Mouse (Mus musculus): ENCODE measurements around the gene Prss46. TPM values are rescaled to one million over a fixed set of nuclear protein-coding genes. Genes with fewer than 3 reads are reported as not detected.

Prss46 gene
- polyA plus RNA-seq, 1 experiment = not detected

DNA sequence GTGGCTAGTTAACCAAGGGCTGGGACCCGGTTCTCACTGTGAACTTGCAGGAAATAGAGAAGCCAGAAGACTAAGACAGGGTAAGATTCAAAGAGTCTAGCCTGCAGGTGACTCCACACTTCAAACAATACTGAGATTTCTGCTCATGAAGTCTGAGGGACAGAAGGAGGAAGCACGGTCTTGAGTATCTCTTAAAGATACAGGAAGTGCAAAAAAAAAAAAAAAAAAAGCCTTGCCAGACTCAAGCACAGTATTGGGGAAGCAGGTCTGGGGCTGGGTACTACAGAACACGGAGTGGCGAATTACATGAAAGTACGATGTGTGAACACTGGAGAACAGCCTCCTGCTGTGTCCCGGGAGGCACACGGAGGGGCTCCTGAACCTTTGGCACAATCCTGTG is 18.5 kb upstream of the Prss46 start:
- H3K4me3 ChIP-seq (ENCODE audit: insufficient read depth, low read length) = no peak overlapping the region
- H3K4me1 ChIP-seq (ENCODE audit: control insufficient read depth, insufficient read depth, low read length) = no peaks in the 10 kb centered on the region
- no peak for TF ChIP-seq POLR2A (IDR thresholded peaks at IDR 0.05; ENCODE audit: extremely low read depth, insufficient read depth, low read length)
- no peak for TF ChIP-seq CTCF (IDR thresholded peaks at IDR 0.05; ENCODE audit: extremely low read depth, insufficient read depth, low read length)
- no peak overlapping the region for H3K27ac ChIP-seq (ENCODE audit: insufficient read depth, low read length)

DNA sequence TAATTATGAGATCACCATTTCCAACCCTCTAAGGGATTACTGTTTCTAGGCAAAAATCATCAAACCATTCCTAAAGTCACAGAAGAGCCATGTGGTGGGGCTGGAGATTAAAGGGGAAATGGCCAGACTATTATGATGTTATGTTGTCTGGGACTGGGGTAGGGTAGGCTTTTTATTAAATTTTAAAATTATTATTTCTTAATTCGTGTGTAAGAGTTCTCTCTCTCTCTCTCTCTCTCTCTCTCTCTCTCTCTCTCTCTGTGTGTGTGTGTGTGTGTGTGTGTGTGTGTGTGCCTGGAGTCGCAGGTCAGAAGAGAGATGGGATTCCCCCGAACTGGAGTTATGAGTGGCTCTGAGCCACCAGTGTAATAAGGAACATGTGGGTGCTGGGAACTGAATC is 17.9 kb upstream of the Prss46 start, which contains the start of gene Prss43:
Gene Prss43, plus strand, starts transcription at position 301 of the 400 bp plus-strand sequence.
- Histone ChIP-seq H3K4me3 (ENCODE audit: insufficient read depth, low read length) (no peak within 1 kb of the TSS), H3K27ac (ENCODE audit: insufficient read depth, low read length) (no peak within 1 kb of the TSS), H3K4me1 (ENCODE audit: control insufficient read depth, insufficient read depth, low read length) (no peaks in the 10 kb centered on the region)
- TF ChIP-seq CTCF (IDR thresholded peaks at IDR 0.05; ENCODE audit: extremely low read depth, insufficient read depth, low read length) = no peak
- TF ChIP-seq POLR2A (IDR thresholded peaks at IDR 0.05; ENCODE audit: extremely low read depth, insufficient read depth, low read length) = no peak

DNA sequence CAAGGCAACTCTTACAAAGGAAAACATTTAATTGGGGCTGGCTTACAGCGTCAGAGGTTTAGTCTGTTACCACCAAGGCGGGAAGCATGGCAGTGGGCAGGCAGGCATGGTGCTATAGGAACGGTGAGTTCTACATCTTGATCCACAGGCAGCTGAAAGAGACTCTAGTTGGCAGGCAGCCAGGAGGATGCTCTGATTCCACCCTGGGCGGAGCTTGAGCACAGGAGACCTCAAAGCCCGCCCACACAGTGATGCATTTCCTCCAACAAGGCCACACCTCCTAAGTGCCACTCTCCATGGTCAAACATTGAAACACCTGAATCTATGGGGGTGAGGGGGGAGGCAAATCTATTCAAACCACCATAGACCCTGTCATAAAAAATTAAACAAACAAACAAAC is 11.3 kb upstream of the Prss46 start:
- H3K27ac ChIP-seq (ENCODE audit: insufficient read depth, low read length) = no peak overlapping the region
- H3K4me1 ChIP-seq (ENCODE audit: control insufficient read depth, insufficient read depth, low read length) = no peaks in the 10 kb centered on the region
- TF ChIP-seq CTCF (IDR thresholded peaks at IDR 0.05; ENCODE audit: extremely low read depth, insufficient read depth, low read length) (no peak), POLR2A (IDR thresholded peaks at IDR 0.05; ENCODE audit: extremely low read depth, insufficient read depth, low read length) (no peak)
- no peak overlapping the region for H3K4me3 ChIP-seq (ENCODE audit: insufficient read depth, low read length)

DNA sequence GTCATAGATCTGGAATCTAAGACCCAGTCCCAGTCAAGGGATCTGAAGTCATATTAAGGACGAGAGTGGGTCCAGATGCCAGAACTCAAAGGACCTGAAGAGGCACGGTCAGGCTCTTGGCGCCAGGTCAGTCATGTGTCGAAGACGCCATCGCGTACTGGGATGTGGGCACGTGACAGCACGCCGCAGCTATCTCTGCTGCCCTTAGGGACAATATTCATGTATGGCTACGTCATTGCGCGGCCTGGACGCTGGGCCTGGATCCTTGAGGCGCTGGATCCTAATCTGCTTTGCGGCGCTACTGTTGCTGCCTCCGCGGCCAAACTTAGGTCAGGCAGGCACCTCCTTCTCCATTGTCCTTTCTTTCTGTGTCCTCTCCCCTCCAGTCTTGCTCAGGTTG is 9.9 kb upstream of the Prss46 start, which contains the start of gene Prss45:
Gene Prss45, plus strand, starts transcription at position 178 of the 400 bp plus-strand sequence.
- TF ChIP-seq CTCF (IDR thresholded peaks at IDR 0.05; ENCODE audit: extremely low read depth, insufficient read depth, low read length) (no peak), POLR2A (IDR thresholded peaks at IDR 0.05; ENCODE audit: extremely low read depth, insufficient read depth, low read length) (no peak)
- Histone ChIP-seq H3K4me3 (ENCODE audit: insufficient read depth, low read length) (no peak within 1 kb of the TSS), H3K4me1 (ENCODE audit: control insufficient read depth, insufficient read depth, low read length) (no peaks in the 10 kb centered on the region), H3K27ac (ENCODE audit: insufficient read depth, low read length) (no peak within 1 kb of the TSS)

- Histone ChIP-seq H3K4me1 (ENCODE audit: control insufficient read depth, insufficient read depth, low read length) (no peaks in the 10 kb centered on the region), H3K4me3 (ENCODE audit: insufficient read depth, low read length) (no peak overlapping the region), H3K27ac (ENCODE audit: insufficient read depth, low read length) (no peak overlapping the region)
- TF ChIP-seq POLR2A (IDR thresholded peaks at IDR 0.05; ENCODE audit: extremely low read depth, insufficient read depth, low read length) = no peak
Observed at GRCm38 (mm10) chr9:110834961-110835360, 9.3 kb upstream of the Prss46 start.

DNA sequence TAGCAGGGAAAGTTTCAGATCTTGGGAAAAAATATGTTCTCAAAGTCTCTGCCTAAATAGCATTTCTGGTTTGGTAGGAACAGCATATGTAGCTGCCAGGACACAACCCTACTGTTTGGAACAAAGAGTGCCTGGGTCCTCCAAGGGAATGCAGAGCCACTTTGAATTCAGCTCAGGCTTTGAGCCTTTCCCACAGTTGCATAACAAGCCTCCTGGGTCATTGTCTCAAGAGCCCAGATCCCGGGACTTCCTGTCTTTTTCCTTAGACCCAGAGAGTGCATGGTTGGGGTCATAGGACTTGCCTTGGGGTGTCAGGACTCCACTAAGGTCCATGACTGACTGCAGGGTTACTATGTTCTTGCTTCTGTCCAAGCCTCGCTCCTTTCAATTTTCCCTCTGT is 8.2 kb upstream of the Prss46 start:
- TF ChIP-seq CTCF (IDR thresholded peaks at IDR 0.05; ENCODE audit: extremely low read depth, insufficient read depth, low read length) (no peak), POLR2A (IDR thresholded peaks at IDR 0.05; ENCODE audit: extremely low read depth, insufficient read depth, low read length) (no peak)
- Histone ChIP-seq H3K27ac (ENCODE audit: insufficient read depth, low read length) (peak overlapping the region; percentile 31; the same call in 1 of the 2 replicates), H3K4me1 (ENCODE audit: control insufficient read depth, insufficient read depth, low read length) (no peaks in the 10 kb centered on the region), H3K4me3 (ENCODE audit: insufficient read depth, low read length) (no peak overlapping the region)

DNA sequence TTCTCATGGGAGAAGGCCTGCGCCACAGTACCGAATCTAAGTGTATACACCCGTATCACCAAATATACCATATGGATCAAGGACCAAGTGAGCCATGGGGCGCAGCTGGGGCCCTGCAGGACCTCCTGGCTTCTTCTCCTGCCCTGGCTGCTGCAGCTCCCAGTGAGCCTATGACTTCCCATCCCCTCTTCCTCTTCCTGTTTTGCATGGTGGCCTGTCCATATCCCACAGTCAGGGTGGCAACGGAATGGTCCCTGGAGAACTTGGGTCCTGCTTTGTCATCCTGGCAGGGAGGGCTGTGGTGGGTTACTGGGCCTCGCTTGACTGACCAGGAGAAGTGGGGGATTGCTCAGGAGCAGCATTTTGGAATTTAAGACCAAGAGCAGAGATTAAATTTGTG is 3.4 kb upstream of the Prss46 start:
- no peaks in the 10 kb centered on the region for H3K4me1 ChIP-seq (ENCODE audit: control insufficient read depth, insufficient read depth, low read length)

GRCm38 (mm10) chr9:110841438-110841837 is 2.9 kb upstream of the Prss46 start:
- no peak overlapping the region for H3K27ac ChIP-seq (ENCODE audit: insufficient read depth, low read length)
- TF ChIP-seq CTCF (IDR thresholded peaks at IDR 0.05; ENCODE audit: extremely low read depth, insufficient read depth, low read length) (no peak), POLR2A (IDR thresholded peaks at IDR 0.05; ENCODE audit: extremely low read depth, insufficient read depth, low read length) (no peak)
- no peak overlapping the region for H3K4me3 ChIP-seq (ENCODE audit: insufficient read depth, low read length)
- no peaks in the 10 kb centered on the region for H3K4me1 ChIP-seq (ENCODE audit: control insufficient read depth, insufficient read depth, low read length)

More for the DNA sequence above, 3.4 kb upstream of the Prss46 start:
- no peak overlapping the region for H3K27ac ChIP-seq (ENCODE audit: insufficient read depth, low read length)
- TF ChIP-seq POLR2A (IDR thresholded peaks at IDR 0.05; ENCODE audit: extremely low read depth, insufficient read depth, low read length) (no peak), CTCF (IDR thresholded peaks at IDR 0.05; ENCODE audit: extremely low read depth, insufficient read depth, low read length) (no peak)
- no peak overlapping the region for H3K4me3 ChIP-seq (ENCODE audit: insufficient read depth, low read length)

- no peaks in the 10 kb centered on the region for H3K4me1 ChIP-seq (ENCODE audit: control insufficient read depth, insufficient read depth, low read length)
- H3K4me3 ChIP-seq (ENCODE audit: insufficient read depth, low read length) = no peak overlapping the region
- TF ChIP-seq CTCF (IDR thresholded peaks at IDR 0.05; ENCODE audit: extremely low read depth, insufficient read depth, low read length) = no peak
- TF ChIP-seq POLR2A (IDR thresholded peaks at IDR 0.05; ENCODE audit: extremely low read depth, insufficient read depth, low read length) = no peak
- H3K27ac ChIP-seq (ENCODE audit: insufficient read depth, low read length) = no peak overlapping the region
Observed at GRCm38 (mm10) chr9:110849162-110849561, 4.9 kb downstream of the Prss46 start.

DNA sequence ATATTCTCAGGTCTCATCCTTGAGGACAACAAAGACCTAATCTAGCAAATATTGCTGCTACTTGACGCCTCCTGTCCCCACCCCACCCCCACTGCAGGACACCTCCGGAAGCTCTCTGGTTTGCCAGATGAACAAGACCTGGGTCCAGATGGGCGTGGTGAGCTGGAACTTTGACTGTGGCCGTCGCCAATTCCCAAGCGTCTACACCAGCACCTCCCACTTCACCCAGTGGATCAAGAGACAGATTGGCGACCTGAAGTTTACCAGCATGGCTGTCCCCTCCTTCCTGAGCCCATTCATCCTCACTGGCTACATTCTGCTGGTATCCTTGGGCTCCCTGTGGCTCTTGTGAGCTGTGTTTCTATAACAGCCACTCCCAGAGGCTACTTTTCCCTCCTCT is 11.6 kb downstream of the Prss46 start:
- Histone ChIP-seq H3K27ac (ENCODE audit: insufficient read depth, low read length) (no peak overlapping the region), H3K4me3 (ENCODE audit: insufficient read depth, low read length) (no peak overlapping the region), H3K4me1 (ENCODE audit: control insufficient read depth, insufficient read depth, low read length) (no peaks in the 10 kb centered on the region)
- TF ChIP-seq POLR2A (IDR thresholded peaks at IDR 0.05; ENCODE audit: extremely low read depth, insufficient read depth, low read length) (no peak), CTCF (IDR thresholded peaks at IDR 0.05; ENCODE audit: extremely low read depth, insufficient read depth, low read length) (no peak)
